Mouse (Mus musculus) cortical plate, adult 2 months (tissue): Measurements from ENCODE around the gene Oit1. TPM values are rescaled to one million over a fixed set of nuclear protein-coding genes. Genes with fewer than 3 reads are reported as not detected.
A peak's percentile ranks its signal among the peaks of the same experiment; 100 is the strongest.

Experiments used
- H3K27ac ChIP-seq: fragments of 200-500 bp; 2 replicates; pipeline ENCODE4 v1.5.1; 2012; ENCODE audit warnings: low read length, control low read depth, inconsistent platforms; ENCODE audit not compliant: insufficient read depth
- H3K4me1 ChIP-seq: fragments of 200-500 bp; 2 replicates; pipeline ENCODE4 v1.6.1; 2011; ENCODE audit warnings: low read length; ENCODE audit not compliant: control insufficient read depth, insufficient read depth
- H3K4me3 ChIP-seq: fragments of 200-500 bp; 2 replicates; pipeline ENCODE4 v1.5.1; 2011; ENCODE audit warnings: mild to moderate bottlenecking, low read length, control low read depth; ENCODE audit not compliant: insufficient read depth
- CTCF ChIP-seq: fragments of 200-500 bp; IDR thresholded peaks from 2 replicates; pipeline ENCODE4 v1.5.1; 2011; ENCODE audit warnings: mild to moderate bottlenecking, control low read depth, low read length; ENCODE audit not compliant: insufficient read depth; ENCODE audit errors: extremely low read depth
- POLR2A ChIP-seq: fragments of 200-500 bp; IDR thresholded peaks from 2 replicates; pipeline ENCODE4 v1.6.1; 2011; ENCODE audit warnings: mild to moderate bottlenecking, low read length, control low read depth; ENCODE audit not compliant: insufficient read depth; ENCODE audit errors: extremely low read depth
- polyA plus RNA-seq: library from polyadenylated mRNA; depleted of rRNA; stranded (reverse); fragments of >200 nt; gene quantifications from 2 replicates; pipeline ENCODE4 v1.2.3, GENCODE M21; 2012

The Oit1 gene
- polyA plus RNA-seq, 1 experiment, result not detected

- Histone ChIP-seq H3K4me3 (no peak overlapping the region), H3K4me1 (no peaks in the 10 kb centered on the region), H3K27ac (no peak overlapping the region)
- TF ChIP-seq POLR2A (no peak), CTCF (no peak)
These were observed 35.9 kb downstream of the Oit1 start for GRCm38 (mm10) chr14:8342509-8343106.

GRCm38 (mm10) chr14:8340226-8340625 lies 38.3 kb downstream of the Oit1 start:
- TF ChIP-seq CTCF (no peak), POLR2A (no peak)

DNA sequence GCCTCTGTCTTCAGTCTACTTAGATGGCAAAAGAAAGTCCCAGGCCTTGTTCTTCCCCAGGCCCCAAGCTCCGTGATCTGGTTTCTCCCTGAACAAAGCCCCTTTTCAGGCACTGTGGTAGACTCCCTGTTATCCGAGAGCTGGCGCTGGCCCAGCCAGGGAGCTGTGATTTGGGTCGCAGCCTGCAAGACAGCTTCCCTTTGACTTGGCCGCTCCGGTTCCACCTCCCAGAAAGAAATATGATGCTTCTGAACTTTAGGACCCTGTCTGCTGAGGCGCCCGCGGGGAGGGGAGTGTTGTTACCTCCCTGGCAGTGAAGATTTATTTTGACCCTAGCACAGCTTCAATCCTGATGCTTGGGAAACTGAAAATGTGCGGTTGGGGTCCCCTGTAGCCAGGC lies 42.6 kb downstream of the Oit1 start:
- TF ChIP-seq POLR2A (no peak), CTCF (no peak)
- Histone ChIP-seq H3K4me1 (no peaks in the 10 kb centered on the region; the same call in 1 of the 2 replicates), H3K27ac (no peak overlapping the region), H3K4me3 (no peak overlapping the region)

More at GRCm38 (mm10) chr14:8340226-8340625, 38.3 kb downstream of the Oit1 start:
- H3K4me1 ChIP-seq, result no peaks in the 10 kb centered on the region
- no peak overlapping the region for H3K4me3 ChIP-seq
- H3K27ac ChIP-seq, result no peak overlapping the region

DNA sequence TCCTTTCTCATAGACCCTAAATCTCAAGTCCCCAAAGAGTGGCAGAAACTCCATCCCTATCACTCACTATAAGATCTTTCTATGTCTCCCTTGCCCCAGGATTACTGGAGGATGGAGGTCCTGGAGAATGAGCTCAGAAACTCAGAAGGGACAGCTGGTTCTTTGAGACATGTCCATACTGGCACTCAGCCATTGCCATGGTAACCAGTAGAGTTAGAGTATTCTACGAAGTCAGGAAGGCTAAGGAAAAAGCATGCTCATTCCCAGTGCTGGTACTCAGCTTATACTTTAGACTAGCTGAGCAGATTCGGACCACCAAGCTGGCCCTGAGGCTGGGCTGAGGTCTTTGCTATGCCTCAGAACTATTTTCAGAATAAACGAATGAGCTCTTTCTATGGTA lies 44.0 kb downstream of the Oit1 start:
- no peak overlapping the region for H3K4me3 ChIP-seq
- TF ChIP-seq CTCF, result no peak
- TF ChIP-seq POLR2A, result no peak
- peaks cover 3% of the 10 kb centered on the region for H3K4me1 ChIP-seq
- no peak overlapping the region for H3K27ac ChIP-seq

- H3K4me1 ChIP-seq, result peaks cover 3% of the 10 kb centered on the region
- H3K27ac ChIP-seq, result no peak overlapping the region
- no peak for TF ChIP-seq CTCF
- TF ChIP-seq POLR2A, result no peak
- no peak overlapping the region for H3K4me3 ChIP-seq
These were observed 46.0 kb downstream of the Oit1 start for GRCm38 (mm10) chr14:8332314-8333252.

DNA sequence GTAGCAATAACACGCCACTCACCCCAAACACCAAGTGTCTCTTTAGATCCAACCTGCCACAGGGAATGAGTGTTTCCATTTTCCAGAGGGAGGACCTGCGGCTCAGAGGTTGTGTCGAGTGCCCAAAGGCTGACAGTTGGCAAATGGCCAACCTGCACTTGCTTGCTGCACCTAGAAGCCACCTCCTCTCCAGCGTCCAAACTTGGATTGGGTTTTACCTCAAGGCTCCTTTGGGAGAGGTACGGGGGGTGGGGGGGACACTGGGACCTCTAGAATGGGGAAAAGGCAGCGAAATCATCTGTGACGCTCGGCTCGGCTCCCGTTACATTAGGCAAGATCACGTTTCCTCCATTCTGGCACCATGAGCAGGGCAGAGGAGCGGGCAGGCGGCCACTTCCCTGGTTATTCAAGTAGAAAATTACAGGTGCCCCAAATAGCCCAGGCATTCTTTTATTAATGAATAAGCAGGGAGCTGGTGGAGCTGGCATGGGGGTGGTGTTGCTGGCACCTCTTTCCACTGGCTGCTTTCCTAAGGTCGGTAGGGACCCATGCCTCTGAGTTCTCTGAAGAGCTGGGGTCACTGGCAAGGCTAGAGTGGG lies 47.1 kb downstream of the Oit1 start:
- peaks cover 3% of the 10 kb centered on the region for H3K4me1 ChIP-seq
- TF ChIP-seq POLR2A, result no peak
- no peak for TF ChIP-seq CTCF
- no peak overlapping the region for H3K4me3 ChIP-seq
- no peak overlapping the region for H3K27ac ChIP-seq

- no peak for TF ChIP-seq CTCF
- peaks cover 3% of the 10 kb centered on the region for H3K4me1 ChIP-seq
- no peak overlapping the region for H3K27ac ChIP-seq
- H3K4me3 ChIP-seq, result no peak overlapping the region
These were observed 48.2 kb downstream of the Oit1 start for GRCm38 (mm10) chr14:8330390-8330789.

DNA sequence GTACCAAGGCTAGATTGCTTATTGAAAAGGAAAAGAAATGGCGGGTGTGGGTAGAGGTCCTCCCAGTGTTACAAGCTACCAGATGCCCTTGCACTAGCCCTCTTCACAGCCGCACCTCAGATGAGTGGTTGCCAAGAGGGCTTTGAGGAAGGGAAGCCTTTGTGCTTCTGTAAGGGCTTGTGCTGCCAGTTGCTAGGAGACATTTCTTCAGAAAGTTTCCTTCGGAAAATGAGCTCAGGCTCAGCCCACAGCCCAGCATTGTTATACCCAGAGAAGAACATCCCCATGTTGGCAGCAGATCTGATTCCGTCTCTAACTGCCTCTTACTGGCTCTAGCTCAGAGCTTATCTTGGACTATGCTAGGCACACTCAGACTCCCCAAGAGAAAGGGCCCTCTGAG lies 49.0 kb downstream of the Oit1 start:
- Histone ChIP-seq H3K27ac (no peak overlapping the region), H3K4me3 (no peak overlapping the region), H3K4me1 (peaks cover 3% of the 10 kb centered on the region)
- TF ChIP-seq CTCF (no peak), POLR2A (no peak)

DNA sequence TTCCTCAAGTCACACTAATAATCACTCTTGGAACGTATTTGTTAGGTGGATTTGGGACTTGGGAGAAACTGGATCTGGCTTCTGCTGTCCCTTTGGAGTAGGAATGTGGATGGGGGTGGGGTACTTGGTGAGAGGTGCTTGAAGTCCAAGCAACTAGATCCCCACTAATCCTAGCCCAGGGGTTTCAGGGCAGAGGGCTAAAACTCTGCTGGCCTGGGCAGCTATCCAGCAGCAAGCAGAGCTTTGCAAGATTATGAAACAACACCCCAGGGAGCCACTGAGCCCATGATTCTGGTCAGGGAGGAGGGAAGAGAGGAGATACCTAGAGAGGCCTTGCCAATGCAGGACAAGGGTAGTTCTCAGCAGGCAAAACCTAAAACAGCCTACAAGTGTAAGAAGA lies 51.2 kb downstream of the Oit1 start:
- TF ChIP-seq POLR2A (no peak), CTCF (no peak)
- H3K4me1 ChIP-seq, result peaks cover 3% of the 10 kb centered on the region
- no peak overlapping the region for H3K4me3 ChIP-seq
- peak overlapping the region; percentile 83 for H3K27ac ChIP-seq

DNA sequence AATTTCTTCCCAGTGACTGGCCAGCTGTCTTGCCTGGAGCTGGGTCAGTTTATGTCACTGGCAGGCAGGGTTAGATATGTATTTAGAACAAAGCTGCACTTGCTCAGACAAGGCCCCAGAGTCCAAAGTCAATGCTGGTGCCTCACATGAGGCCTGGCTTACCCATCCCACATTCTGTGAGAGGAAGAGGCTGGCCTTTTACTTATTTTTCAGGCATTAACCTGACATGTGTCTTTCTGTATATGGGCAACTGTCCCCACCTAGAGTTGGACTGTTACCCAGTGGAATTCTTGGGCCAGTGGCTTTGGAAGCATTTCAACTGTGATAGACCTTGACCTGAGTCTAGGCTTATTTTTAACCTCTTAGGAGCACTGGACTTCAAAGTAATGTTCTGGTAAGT lies 51.6 kb downstream of the Oit1 start:
- peak overlapping the region; percentile 83; the same call in 1 of the 2 replicates for H3K27ac ChIP-seq
- no peak for TF ChIP-seq POLR2A
- no peak for TF ChIP-seq CTCF
- peaks cover 3% of the 10 kb centered on the region for H3K4me1 ChIP-seq
- no peak overlapping the region for H3K4me3 ChIP-seq
